Mouse (Mus musculus) cerebellum, adult 9-11 months (tissue): Measurements from ENCODE around the gene 2610044O15Rik8.

Source experiments
- DNase-seq: peaks from one replicate; pipeline ENCODE4 v3.0.0; 2022

2610044O15Rik8 gene

DNA sequence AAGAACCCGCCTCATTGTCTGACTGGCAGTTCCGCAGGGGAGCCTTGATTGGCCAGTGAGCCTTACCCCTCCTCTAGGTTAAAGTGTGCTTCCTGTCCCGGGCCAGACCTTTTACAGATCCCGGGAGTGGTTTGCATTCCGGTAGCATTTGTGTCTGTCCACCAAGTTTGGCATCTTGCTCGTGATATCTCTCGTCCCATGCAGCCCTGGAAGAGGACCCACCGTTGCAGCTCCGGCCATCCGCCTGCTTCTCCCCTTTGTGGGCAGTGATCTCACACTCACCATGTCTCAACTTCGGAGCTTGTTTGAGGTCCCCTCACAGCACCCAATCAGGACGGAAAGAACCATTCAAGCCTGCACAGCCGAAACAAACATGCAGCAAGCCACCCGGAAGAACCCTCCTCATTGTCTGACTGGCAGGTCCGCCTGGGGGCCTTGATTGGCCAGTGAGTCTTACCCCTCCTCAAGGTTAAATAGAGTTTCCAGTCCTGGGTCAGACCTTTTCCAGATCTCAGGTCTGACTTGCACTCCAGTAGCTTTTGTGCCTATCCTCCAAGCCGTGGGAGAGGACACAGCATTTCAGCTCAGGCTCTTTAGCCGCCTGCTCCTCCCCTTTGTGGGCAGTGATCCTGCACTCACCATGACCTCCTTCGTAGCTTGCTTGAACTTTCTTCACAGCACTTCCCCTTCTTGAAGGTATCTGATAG is at the start of gene 2610044O15Rik8:
Gene 2610044O15Rik8 (minus strand): TSS at position 380 of the 707 bp plus-strand sequence.
- DNase-seq = peak; percentile 89

DNA sequence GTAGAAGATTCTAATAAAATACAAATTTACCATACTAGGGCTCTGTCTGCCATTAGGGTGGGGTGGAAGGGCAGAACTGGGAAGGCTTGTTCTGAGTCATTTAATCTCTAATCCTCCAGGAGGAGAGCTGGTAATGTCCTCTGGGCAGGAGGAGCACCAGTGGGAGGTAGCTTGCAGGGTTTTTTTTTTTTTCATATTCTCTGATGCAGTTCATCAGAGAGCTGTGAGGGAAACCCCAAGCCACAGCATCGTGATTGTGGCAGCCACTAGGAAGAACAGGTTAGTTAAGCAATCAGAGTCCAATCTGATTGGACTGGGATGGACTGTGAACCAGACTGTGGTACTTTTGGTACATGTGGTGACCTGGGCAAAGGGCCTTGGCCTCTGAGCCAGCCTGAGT is 31.7 kb upstream of the 2610044O15Rik8 start:
- DNase-seq = no peak

DNA sequence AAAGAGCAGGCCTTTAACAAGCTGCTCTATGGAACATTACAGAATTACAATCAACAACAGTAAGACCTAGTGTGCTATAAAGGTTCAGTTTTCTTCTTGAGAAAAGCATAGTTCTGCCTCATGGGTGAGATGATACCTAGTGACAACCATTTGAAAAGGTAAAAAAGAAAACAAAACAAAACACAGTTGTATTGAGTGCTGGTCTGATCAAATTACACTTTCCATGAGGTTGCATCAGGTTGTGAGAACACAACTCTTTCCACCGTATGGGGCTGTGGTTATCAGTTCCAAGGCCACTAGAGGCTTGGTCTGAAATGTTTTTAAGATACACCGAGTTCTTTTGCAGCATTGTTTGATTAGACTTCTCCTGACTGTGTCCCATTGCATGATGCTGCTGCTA is 30.1 kb upstream of the 2610044O15Rik8 start:
- no peak for DNase-seq

DNA sequence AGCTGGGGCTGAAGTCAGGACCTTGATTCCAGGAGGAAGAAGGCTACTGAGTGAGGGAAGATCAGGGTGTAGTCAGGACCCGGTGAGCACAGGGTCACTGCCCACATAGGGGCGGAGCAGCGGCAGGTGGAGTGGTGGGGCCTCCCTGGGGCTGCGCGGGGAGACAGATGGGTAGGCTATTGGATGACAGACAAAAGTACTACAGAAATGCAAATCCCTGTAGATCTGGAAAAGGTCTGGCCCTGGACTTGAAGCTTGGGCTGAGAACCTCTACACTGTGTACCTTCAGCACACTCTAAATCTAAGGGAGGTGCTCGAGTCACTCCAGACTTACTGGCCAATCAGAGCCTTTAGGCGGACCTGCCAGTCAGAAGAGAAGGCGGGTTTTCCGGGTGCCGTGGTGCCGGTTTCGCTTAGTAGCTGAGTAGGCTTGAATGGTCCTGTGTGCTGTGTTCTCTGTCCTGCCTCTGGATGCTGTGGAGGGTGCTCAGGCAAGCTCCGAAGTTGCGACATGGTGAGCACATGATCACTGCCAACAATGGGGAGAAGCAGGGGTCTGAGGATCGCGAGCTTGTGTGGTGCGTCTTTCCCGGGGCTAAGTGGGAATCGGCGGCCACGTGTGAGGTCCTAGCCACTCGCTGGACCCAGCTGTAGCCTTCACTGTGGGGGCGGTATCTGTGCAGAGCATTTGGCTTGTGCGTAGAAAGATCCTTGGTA is 29.2 kb upstream of the 2610044O15Rik8 start:
- DNase-seq = peak; percentile 74

DNA sequence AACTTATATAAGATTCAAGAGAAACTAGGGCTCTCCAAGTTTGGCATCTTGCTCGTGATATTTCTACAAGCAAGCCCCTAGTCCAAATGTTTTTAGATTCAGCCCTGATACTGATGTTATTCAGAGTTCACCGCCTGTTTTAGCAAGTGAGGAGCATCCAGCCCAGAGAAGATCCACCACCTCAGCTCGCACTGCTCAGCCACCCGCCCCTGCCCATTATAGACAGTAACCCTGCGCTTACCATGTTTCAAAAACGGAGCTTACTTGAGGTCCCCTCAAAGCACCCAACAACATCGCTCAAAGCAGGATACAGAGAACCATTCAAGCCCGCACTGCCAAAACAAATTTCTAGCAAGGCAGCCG is 561 bp downstream of the 2610044O15Rik8 start:
- DNase-seq = no peak
